ENCODE assay signal across 18 mouse cellular contexts in genomic region chr10:11888953-11889352, GRCm38 (mm10).
DNase-seq lines count a peak whose midpoint lies in the region; ATAC-seq and TF ChIP-seq lines count a peak whose summit lies in the region.
"Had no signal": no experiment of that assay in that cellular context is flagged by ENCODE, and none has a peak within 500 bp of the region (broad histone marks: within the 10 kb centered on the region; RNA-seq: fewer than 3 reads in every experiment).

No protein-coding gene starts in this region.

- no peaks in the 10 kb centered on the region for H3K4me1 ChIP-seq in forebrain, embryonic 14.5 days (ENCODE audit: control insufficient read depth, insufficient read depth, low read length)
- no peaks in the 10 kb centered on the region for H3K4me1 ChIP-seq in forebrain, embryonic 10.5 days
- no peaks in the 10 kb centered on the region for H3K4me1 ChIP-seq in midbrain, postnatal 0 days (ENCODE audit: insufficient read depth, low read length)
- H3K4me1 ChIP-seq in midbrain, embryonic 15.5 days: no peaks in the 10 kb centered on the region
- H3K4me1 ChIP-seq in forebrain, embryonic 16.5 days (replicated peaks; ENCODE audit: control insufficient read depth, insufficient read depth, low read length): no peaks in the 10 kb centered on the region
- H3K4me1 ChIP-seq: heart, embryonic 15.5 days had no signal

- peak; percentile 29; the same call in 1 of the 2 replicates for ATAC-seq in forebrain, embryonic 14.5 days
- no peak for ATAC-seq in midbrain, postnatal 0 days (ENCODE audit: low FRiP score)
- no peak for ATAC-seq in midbrain, embryonic 15.5 days (replicated peaks)
- ATAC-seq in forebrain, embryonic 16.5 days: peak; percentile 88
- ATAC-seq: intestine, embryonic 16.5 days had no signal

- TF ChIP-seq CTCF in midbrain, postnatal 0 days (IDR thresholded peaks at IDR 0.05): no peak

- H3K4me3 ChIP-seq in forebrain, embryonic 14.5 days (ENCODE audit: low read depth, low read length): no peak overlapping the region
- H3K4me3 ChIP-seq in forebrain, embryonic 10.5 days: no peak overlapping the region
- H3K4me3 ChIP-seq in midbrain, postnatal 0 days (ENCODE audit: low read depth, low read length): no peak overlapping the region
- no peak overlapping the region for H3K4me3 ChIP-seq in midbrain, embryonic 15.5 days
- H3K4me3 ChIP-seq in forebrain, embryonic 16.5 days (replicated peaks; ENCODE audit: low read length): no peak overlapping the region
- H3K4me3 ChIP-seq: heart, adult 2 months; heart, embryonic 15.5 days had no signal

- H3K9me3 ChIP-seq in forebrain, embryonic 14.5 days (replicated peaks; ENCODE audit: control insufficient read depth, low read length): no peaks in the 10 kb centered on the region
- no peaks in the 10 kb centered on the region for H3K9me3 ChIP-seq in forebrain, embryonic 10.5 days
- no peaks in the 10 kb centered on the region for H3K9me3 ChIP-seq in midbrain, postnatal 0 days (ENCODE audit: low read length)
- H3K9me3 ChIP-seq in midbrain, embryonic 15.5 days: no peaks in the 10 kb centered on the region
- no peaks in the 10 kb centered on the region for H3K9me3 ChIP-seq in forebrain, embryonic 16.5 days (ENCODE audit: control insufficient read depth, low read length)
- H3K9me3 ChIP-seq: heart, embryonic 15.5 days had no signal

- no peak overlapping the region for H3K9ac ChIP-seq in forebrain, embryonic 14.5 days (ENCODE audit: low read length)
- H3K9ac ChIP-seq in midbrain, postnatal 0 days (replicated peaks; ENCODE audit: low read length, poor library complexity, severe bottlenecking): no peak overlapping the region
- H3K9ac ChIP-seq in midbrain, embryonic 15.5 days: no peak overlapping the region
- H3K9ac ChIP-seq in forebrain, embryonic 16.5 days (replicated peaks; ENCODE audit: low read depth, low read length): no peak overlapping the region
- H3K9ac ChIP-seq: heart, embryonic 15.5 days; hindbrain, embryonic 14.5 days had no signal

- peak; percentile 43 for DNase-seq in forebrain, embryonic 14.5 days (ENCODE audit: low spot score)
- no peak for DNase-seq in forebrain, embryonic 10.5 days (ENCODE audit: extremely low spot score, low spot score)
- DNase-seq in midbrain, postnatal 0 days (ENCODE audit: low spot score): peak; percentile 8
- no peak for DNase-seq in adrenal gland, postnatal 36 days
- DNase-seq: adrenal gland, adult 2 months; cerebellum, adult 2 months; cerebellum, postnatal 10 days; gastrocnemius, postnatal 14 days; heart, adult 2 months; heart, postnatal 14 days; kidney, adult 8-10 months had no signal

- H3K27ac ChIP-seq in forebrain, embryonic 14.5 days (ENCODE audit: low read depth, low read length): no peak overlapping the region
- no peak overlapping the region for H3K27ac ChIP-seq in forebrain, embryonic 10.5 days
- H3K27ac ChIP-seq in midbrain, postnatal 0 days (ENCODE audit: low read depth, low read length): no peak overlapping the region
- H3K27ac ChIP-seq in midbrain, embryonic 15.5 days: no peak overlapping the region
- no peak overlapping the region for H3K27ac ChIP-seq in forebrain, embryonic 16.5 days (ENCODE audit: low read length)
- H3K27ac ChIP-seq: heart, adult 2 months; heart, embryonic 15.5 days; hindbrain, embryonic 14.5 days had no signal

- WGBS in forebrain, embryonic 14.5 days: 57% methylated on average over 2 of the region's 2 CpGs
- WGBS in forebrain, embryonic 10.5 days: 86% methylated on average over 2 of the region's 2 CpGs
- WGBS in midbrain, postnatal 0 days: 63% methylated on average over 2 of the region's 2 CpGs
- WGBS in midbrain, embryonic 15.5 days: 67% methylated on average over 2 of the region's 2 CpGs
- 44% methylated on average over 2 of the region's 2 CpGs for WGBS in forebrain, embryonic 16.5 days

- no peaks in the 10 kb centered on the region for H3K27me3 ChIP-seq in forebrain, embryonic 14.5 days (replicated peaks; ENCODE audit: control insufficient read depth, insufficient read depth, low read length)
- H3K27me3 ChIP-seq in forebrain, embryonic 10.5 days (ENCODE audit: poor library complexity, severe bottlenecking): no peaks in the 10 kb centered on the region
- H3K27me3 ChIP-seq in midbrain, postnatal 0 days (ENCODE audit: insufficient read depth, low read length): no peaks in the 10 kb centered on the region
- no peaks in the 10 kb centered on the region for H3K27me3 ChIP-seq in midbrain, embryonic 15.5 days (replicated peaks)
- H3K27me3 ChIP-seq in forebrain, embryonic 16.5 days (replicated peaks; ENCODE audit: control insufficient read depth, insufficient read depth, low read length): no peaks in the 10 kb centered on the region
- H3K27me3 ChIP-seq: CH12.LX; heart, embryonic 15.5 days had no signal

- H3K36me3 ChIP-seq in forebrain, embryonic 14.5 days (ENCODE audit: control insufficient read depth, insufficient read depth, low read length): no peaks in the 10 kb centered on the region
- H3K36me3 ChIP-seq in forebrain, embryonic 10.5 days (replicated peaks): no peaks in the 10 kb centered on the region
- H3K36me3 ChIP-seq in midbrain, postnatal 0 days (ENCODE audit: insufficient read depth, low read length): no peaks in the 10 kb centered on the region
- no peaks in the 10 kb centered on the region for H3K36me3 ChIP-seq in midbrain, embryonic 15.5 days (replicated peaks)
- no peaks in the 10 kb centered on the region for H3K36me3 ChIP-seq in forebrain, embryonic 16.5 days (ENCODE audit: control insufficient read depth, insufficient read depth)
- H3K36me3 ChIP-seq: heart, embryonic 15.5 days had no signal

- H3K4me2 ChIP-seq in forebrain, embryonic 14.5 days (ENCODE audit: low read length): no peak overlapping the region
- H3K4me2 ChIP-seq in midbrain, postnatal 0 days (ENCODE audit: low read depth, low read length, poor library complexity, severe bottlenecking): no peak overlapping the region
- no peak overlapping the region for H3K4me2 ChIP-seq in midbrain, embryonic 15.5 days
- H3K4me2 ChIP-seq in forebrain, embryonic 16.5 days (ENCODE audit: low read length): no peak overlapping the region
- H3K4me2 ChIP-seq: heart, embryonic 11.5 days; heart, embryonic 15.5 days; hindbrain, embryonic 14.5 days had no signal

Comparison
In these comparisons a context has a peak if more than half of its experiments do, and no peak if none do; other contexts are left out.
1. DNase-seq: peak in forebrain, embryonic 14.5 days (single experiment) and midbrain, postnatal 0 days (single experiment); none in forebrain, embryonic 10.5 days (single experiment) and adrenal gland, postnatal 36 days (0 of 2).
2. ATAC-seq: peak in forebrain, embryonic 14.5 days (single experiment) and forebrain, embryonic 16.5 days (single experiment); none in midbrain, postnatal 0 days (single experiment) and midbrain, embryonic 15.5 days (single experiment).